Mouse (Mus musculus) liver, embryonic 16.5 days (tissue): ENCODE measurements around the gene Enah. TPM values are rescaled to one million over a fixed set of nuclear protein-coding genes. Genes with fewer than 3 reads are reported as not detected.
A peak's percentile ranks its signal among the peaks of the same experiment; 100 is the strongest.

Experiments
- ATAC-seq: fragments of 200-750 bp; cut with Nextera tagmentation; 2 replicates; pipeline ENCODE4 v1.8.0; 2017; ENCODE audit warnings: low read depth, mild to moderate bottlenecking, moderate number of reproducible peaks, moderate library complexity
- H3K27ac ChIP-seq: fragments of 300-500 bp; sonication (generic); 2 replicates; pipeline ENCODE4 v1.5.1; 2014; ENCODE audit warnings: mild to moderate bottlenecking, low read length
- H3K27me3 ChIP-seq: fragments of 300-500 bp; sonication (generic); 2 replicates; pipeline ENCODE4 v1.6.1; 2014; ENCODE audit warnings: low read depth, low read length, mixed read lengths; ENCODE audit not compliant: control insufficient read depth, insufficient read depth
- H3K36me3 ChIP-seq: fragments of 300-500 bp; sonication (generic); 2 replicates; pipeline ENCODE4 v1.6.1; 2014; ENCODE audit warnings: mild to moderate bottlenecking; ENCODE audit not compliant: control insufficient read depth, insufficient read depth
- H3K4me1 ChIP-seq: fragments of 300-500 bp; sonication (generic); 2 replicates; pipeline ENCODE4 v1.6.1; 2014; ENCODE audit warnings: low read depth, low read length, mixed read lengths; ENCODE audit not compliant: control insufficient read depth
- H3K4me2 ChIP-seq: fragments of 300-500 bp; sonication (generic); 2 replicates; pipeline ENCODE4 v1.6.1; 2014; ENCODE audit warnings: low read depth, low read length, mixed read lengths
- H3K4me3 ChIP-seq: fragments of 300-500 bp; sonication (generic); 2 replicates; pipeline ENCODE4 v1.5.1; 2014; ENCODE audit warnings: low read depth, mild to moderate bottlenecking, low read length
- H3K9ac ChIP-seq: fragments of 300-500 bp; sonication (generic); 2 replicates; pipeline ENCODE4 v1.6.1; 2014; ENCODE audit warnings: low read depth, low read length
- H3K9me3 ChIP-seq: fragments of 300-500 bp; sonication (generic); replicated peaks from 2 replicates; pipeline ENCODE4 v1.6.1; 2016; ENCODE audit warnings: low read length; ENCODE audit not compliant: control insufficient read depth
- WGBS: fragments of 180-500 bp; shearing (Covaris S2); extraction: QIAGEN DNeasy Blood & Tissue Kit; methylation state at CpG from one replicate; pipeline ENCODE4 v1.1.7; 2014; ENCODE audit not compliant: insufficient replicate concordance; 5-methylcytosine and 5-hydroxymethylcytosine counted together
- polyA plus RNA-seq: library from polyadenylated mRNA; unstranded; fragments of >200 nt; fragmentation: Nextera tagmentation; extraction: Ambion mirVana; gene quantifications from 2 replicates; pipeline ENCODE4 v1.2.1, GENCODE M21; 2015

The Enah gene
- polyA plus RNA-seq, 1 experiment from 2014 or later: 0.46 TPM

DNA sequence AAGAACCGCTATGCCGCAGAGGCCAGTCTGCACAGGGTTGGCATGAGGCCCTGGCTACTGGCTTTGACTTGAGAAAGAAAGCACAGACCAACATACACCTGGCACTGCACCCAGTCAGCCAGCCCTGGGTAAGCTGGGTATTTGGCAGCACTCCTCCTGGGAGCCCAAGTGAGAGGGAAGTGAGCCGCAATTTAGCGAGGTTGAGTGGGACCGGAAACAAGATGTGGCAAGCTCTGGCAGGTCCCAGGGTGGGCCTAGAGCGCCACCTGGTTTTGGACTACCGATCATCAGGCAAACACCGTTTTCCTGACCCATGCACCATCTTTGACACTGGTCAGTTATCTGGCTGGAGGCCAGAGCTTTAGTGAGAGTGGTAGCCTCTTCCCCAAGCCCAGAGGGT, 138.3 kb downstream of the Enah start:
- ATAC-seq: peak; percentile 53
- H3K36me3 ChIP-seq: no peaks in the 10 kb centered on the region
- no peak overlapping the region for H3K4me2 ChIP-seq
- 20% methylated on average over 8 of the region's 8 CpGs for WGBS
- peaks cover 5% of the 10 kb centered on the region for H3K4me1 ChIP-seq
- no peak overlapping the region for H3K27ac ChIP-seq
- no peak overlapping the region for H3K9ac ChIP-seq
- H3K27me3 ChIP-seq: no peaks in the 10 kb centered on the region
- H3K9me3 ChIP-seq: no peaks in the 10 kb centered on the region
- H3K4me3 ChIP-seq: no peak overlapping the region

DNA sequence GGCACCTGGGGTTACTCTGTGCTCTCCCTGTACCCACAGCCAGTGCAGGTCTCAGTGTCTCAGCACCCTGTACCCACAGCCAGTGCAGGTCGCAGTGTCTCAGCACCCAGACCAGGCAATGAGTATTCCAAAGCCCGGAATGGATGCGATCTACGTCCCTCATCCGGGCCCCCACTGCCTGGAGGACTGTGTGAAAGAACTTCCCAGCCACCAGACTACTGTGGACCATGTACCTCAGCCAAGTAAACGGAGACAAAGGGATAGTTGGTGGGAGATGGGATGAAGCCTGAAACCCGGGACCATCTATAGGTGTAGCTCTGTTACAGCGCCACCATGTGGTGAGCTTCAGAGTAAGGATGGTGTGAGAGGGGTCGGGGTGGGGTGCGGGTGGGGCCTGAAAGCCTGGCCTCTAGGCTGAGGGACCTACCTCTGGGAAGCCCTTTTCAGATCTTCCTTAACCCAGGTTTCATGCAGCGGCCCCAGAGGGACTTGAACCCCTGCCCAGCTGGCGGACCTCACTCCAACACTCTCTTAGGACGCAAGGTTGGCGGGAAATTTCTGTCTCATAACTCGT, 139.0 kb downstream of the Enah start:
- no peak overlapping the region for H3K9ac ChIP-seq
- H3K36me3 ChIP-seq: no peaks in the 10 kb centered on the region
- H3K27ac ChIP-seq: no peak overlapping the region
- no peak overlapping the region for H3K4me3 ChIP-seq
- H3K27me3 ChIP-seq: no peaks in the 10 kb centered on the region
- no peak overlapping the region for H3K4me2 ChIP-seq
- 50% methylated on average over 15 of the region's 15 CpGs for WGBS
- H3K4me1 ChIP-seq: peaks cover 5% of the 10 kb centered on the region
- 0 out of 2 replicates have a peak, but pooled peaks have one; percentile 8 for ATAC-seq
- no peaks in the 10 kb centered on the region for H3K9me3 ChIP-seq

DNA sequence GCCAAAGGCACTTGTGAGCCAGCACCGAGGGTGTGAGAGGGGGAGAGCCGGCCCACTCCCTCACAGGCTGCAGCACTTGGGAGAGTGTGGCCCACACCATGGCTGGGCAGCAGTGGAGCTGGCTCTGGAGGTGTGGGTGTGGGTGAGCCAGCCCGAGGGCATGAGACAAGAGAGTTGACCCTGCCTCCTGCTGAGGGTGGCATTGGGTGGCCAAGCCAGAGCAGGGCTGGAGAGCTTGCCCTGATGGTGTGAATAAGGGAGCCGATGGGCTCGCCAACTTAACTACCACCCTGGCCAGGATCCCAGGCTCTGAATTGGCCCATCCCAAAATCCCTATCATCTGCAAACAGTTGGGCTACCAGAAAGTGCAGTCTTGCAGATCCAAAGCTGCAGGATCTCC, 141.4 kb downstream of the Enah start:
- Histone ChIP-seq H3K36me3 (no peaks in the 10 kb centered on the region), H3K4me3 (no peak overlapping the region), H3K4me1 (peaks cover 5% of the 10 kb centered on the region), H3K27me3 (no peaks in the 10 kb centered on the region), H3K9me3 (no peaks in the 10 kb centered on the region), H3K4me2 (no peak overlapping the region), H3K27ac (no peak overlapping the region), H3K9ac (no peak overlapping the region)
- no peak for ATAC-seq
- 65% methylated on average over 5 of the region's 5 CpGs for WGBS

DNA sequence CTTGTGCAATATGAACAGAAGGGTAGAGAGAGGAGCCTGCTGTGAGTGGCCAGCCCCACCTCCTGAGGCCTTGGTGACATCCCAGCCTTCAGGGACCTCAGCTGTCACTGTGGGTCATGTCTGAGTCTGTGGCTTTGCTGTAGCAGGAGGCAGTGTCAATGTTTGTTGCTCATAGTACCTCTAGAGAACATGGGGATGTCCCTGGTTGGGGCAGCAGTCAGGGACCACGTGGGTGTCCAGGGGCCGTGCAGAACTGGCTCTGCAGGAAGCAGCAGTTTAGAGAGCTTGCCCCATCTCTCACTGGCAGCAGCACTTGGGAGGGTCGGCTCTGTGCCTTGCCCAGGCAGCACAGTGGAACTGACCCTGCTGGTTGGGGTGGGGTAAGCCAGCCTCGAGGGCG, 142.7 kb downstream of the Enah start:
- Histone ChIP-seq H3K9me3 (no peaks in the 10 kb centered on the region), H3K4me1 (peaks cover 5% of the 10 kb centered on the region), H3K27ac (no peak overlapping the region), H3K9ac (no peak overlapping the region), H3K36me3 (no peaks in the 10 kb centered on the region), H3K27me3 (no peaks in the 10 kb centered on the region), H3K4me3 (no peak overlapping the region), H3K4me2 (no peak overlapping the region)
- WGBS: 22% methylated on average over 5 of the region's 5 CpGs
- ATAC-seq: no peak

DNA sequence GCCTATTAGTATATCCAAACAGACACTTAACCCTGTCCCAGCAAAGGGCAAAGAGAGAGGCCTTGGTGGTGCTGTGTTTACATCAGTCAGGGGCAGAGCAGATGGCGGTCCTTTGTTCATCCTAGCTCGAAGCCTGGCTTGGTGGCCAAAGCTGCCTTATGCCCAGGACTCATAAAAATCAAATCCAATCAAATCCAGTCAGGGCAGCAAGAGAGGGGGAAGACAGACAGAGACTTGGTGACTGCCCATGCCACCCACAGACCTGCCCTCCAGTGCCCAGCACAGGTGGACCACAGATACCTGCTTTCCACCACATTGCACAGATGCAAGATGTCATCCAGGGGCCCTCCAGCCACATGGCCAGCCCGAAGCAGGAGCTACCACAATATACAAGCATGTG, 143.1 kb downstream of the Enah start:
- H3K9ac ChIP-seq: no peak overlapping the region
- H3K4me2 ChIP-seq: no peak overlapping the region

DNA sequence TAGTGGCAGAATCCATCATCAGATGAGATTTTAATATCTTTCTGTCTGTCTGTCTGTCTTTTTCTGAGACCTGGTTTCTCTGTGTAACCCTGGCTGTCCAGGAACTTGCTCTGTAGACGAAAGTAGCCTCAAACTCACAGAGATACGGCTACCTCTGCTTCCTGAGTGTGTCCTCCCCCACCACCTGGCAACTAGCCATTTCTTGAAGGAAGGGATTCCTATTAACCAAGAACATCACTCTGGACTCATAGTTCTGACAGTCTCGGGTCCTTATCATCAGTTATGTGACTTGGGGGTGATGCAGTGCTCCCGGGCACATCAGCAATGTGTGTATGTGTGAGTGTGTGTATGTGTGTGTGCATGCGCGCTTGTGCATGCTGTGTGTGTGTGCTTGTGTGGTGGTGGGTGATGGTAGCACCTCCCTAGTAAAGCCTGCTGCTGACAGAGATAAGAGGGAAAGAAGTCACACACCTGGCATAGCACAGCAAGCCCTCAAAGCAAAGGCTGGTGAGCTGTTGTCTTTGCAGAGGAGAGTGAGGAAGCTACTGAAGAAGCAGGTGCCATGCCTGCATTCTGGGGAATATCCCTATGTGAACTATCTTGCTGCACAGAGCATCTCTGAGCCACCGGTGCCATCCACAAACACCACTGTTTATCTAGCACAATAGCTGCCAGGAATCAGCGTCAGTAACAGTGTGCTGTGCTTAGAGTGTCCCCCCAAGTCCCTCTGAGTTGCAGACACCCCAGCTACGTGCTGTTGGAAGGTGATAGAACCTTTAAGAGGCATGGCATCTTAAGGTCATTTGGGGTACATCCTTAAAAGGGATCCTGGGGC, 146.5 kb downstream of the Enah start:
- Histone ChIP-seq H3K4me1 (no peaks in the 10 kb centered on the region), H3K4me3 (no peak overlapping the region), H3K36me3 (no peaks in the 10 kb centered on the region), H3K4me2 (no peak overlapping the region), H3K9ac (no peak overlapping the region), H3K9me3 (no peaks in the 10 kb centered on the region), H3K27ac (no peak overlapping the region), H3K27me3 (no peaks in the 10 kb centered on the region)
- ATAC-seq: no peak
- WGBS: 37% methylated on average over 9 of the region's 9 CpGs

More for the DNA sequence above, 143.1 kb downstream of the Enah start:
- 55% methylated on average over 3 of the region's 3 CpGs for WGBS
- Histone ChIP-seq H3K4me3 (no peak overlapping the region), H3K9me3 (no peaks in the 10 kb centered on the region), H3K27ac (no peak overlapping the region), H3K4me1 (peaks cover 5% of the 10 kb centered on the region), H3K27me3 (no peaks in the 10 kb centered on the region), H3K36me3 (no peaks in the 10 kb centered on the region)
- no peak for ATAC-seq

DNA sequence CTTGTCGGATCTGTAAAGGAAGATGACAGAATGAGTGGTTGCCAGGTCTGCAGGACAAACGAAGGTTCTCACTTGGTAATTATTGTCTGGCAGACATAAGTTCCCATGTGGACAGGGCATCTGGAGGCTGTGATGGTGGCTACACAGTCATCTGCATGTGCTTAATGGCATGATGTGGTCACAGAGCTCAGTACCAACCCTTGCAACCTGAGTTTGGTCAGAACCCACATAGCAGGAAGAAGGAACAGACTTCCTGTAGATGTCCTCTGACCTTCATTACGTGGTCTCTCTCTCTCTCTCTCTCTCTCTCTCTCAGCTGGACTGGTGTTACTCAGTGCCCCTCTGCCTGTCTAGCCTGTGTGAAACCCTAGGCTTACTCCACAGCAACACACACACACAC, 147.2 kb downstream of the Enah start:
- 45% methylated on average over 3 of the region's 3 CpGs for WGBS

DNA sequence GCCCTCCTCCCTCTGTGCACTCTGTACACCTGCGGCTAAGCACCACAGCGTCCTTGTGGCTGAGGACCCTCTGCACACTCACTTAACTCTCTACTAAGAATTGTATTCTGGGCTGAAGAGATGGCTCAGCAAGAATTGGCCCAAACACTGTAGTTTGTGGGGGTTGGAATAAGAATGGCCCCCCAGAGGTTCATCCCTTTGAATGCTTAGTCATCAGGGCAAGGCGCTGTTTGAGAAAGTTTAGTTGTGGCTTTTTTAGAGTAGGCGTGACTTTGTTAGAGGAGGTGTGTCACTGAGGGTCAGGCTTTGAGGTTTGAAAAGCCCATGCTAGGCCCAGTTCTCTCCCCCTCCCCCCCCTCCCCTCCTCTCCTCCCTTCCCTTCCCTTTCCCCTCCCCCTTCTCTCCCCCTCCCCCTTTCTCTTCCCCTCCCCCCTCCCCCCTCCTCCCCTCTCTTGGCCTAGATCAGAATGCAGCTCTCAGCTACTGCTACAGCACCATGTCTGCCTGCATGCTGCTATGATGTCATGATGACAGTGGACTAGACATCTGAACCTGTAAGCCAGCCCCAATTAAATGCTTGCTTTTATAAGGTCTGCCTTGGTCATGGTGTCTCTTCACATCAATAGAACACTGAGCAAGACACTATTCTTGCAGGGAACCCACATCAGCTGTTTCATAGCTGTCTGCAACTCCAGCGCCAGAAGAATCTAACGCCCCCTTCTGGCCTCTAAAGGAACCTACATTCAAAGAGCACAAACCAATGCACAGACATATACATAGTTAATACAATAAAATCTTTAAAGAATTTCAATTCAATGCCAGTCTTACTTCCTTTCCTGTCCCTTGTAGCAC, 153.1 kb downstream of the Enah start:
- Histone ChIP-seq H3K4me2 (no peak overlapping the region), H3K9ac (no peak overlapping the region), H3K9me3 (no peaks in the 10 kb centered on the region), H3K27me3 (no peaks in the 10 kb centered on the region), H3K36me3 (no peaks in the 10 kb centered on the region), H3K4me3 (no peak overlapping the region), H3K4me1 (peaks cover 8% of the 10 kb centered on the region), H3K27ac (peak overlapping the region; percentile 28)
- no peak for ATAC-seq
- 46% methylated on average over 6 of the region's 6 CpGs for WGBS

More for the DNA sequence above, 147.2 kb downstream of the Enah start:
- Histone ChIP-seq H3K27me3 (no peaks in the 10 kb centered on the region), H3K27ac (no peak overlapping the region), H3K9ac (no peak overlapping the region), H3K36me3 (no peaks in the 10 kb centered on the region), H3K9me3 (no peaks in the 10 kb centered on the region), H3K4me3 (no peak overlapping the region), H3K4me2 (no peak overlapping the region), H3K4me1 (no peaks in the 10 kb centered on the region)
- ATAC-seq: no peak
